Mouse (Mus musculus) heart, postnatal 0 days (tissue): Measurements from ENCODE around the gene Adra1b. TPM values are rescaled to one million over a fixed set of nuclear protein-coding genes. Genes with fewer than 3 reads are reported as not detected.

Experiments
- ATAC-seq: fragments of 200-750 bp; cut with Nextera tagmentation; 2 replicates; pipeline ENCODE4 v1.8.0; 2017; ENCODE audit warnings: low read depth, moderate number of reproducible peaks, moderate library complexity; ENCODE audit not compliant: insufficient read depth
- DNase-seq: peaks from one replicate; pipeline ENCODE4 v3.0.0-alpha.2; 2016; ENCODE audit warnings: low spot score
- H3K27ac ChIP-seq: fragments of 300-500 bp; sonication (generic); 2 replicates; pipeline ENCODE4 v1.5.1; 2014; ENCODE audit warnings: low read depth, mild to moderate bottlenecking
- H3K27me3 ChIP-seq: fragments of 300-500 bp; sonication (generic); 2 replicates; pipeline ENCODE4 v1.6.1; 2014; ENCODE audit warnings: low read length, mixed read lengths; ENCODE audit not compliant: control insufficient read depth, insufficient read depth
- H3K36me3 ChIP-seq: fragments of 300-500 bp; sonication (generic); replicated peaks from 2 replicates; pipeline ENCODE4 v1.6.1; 2014; ENCODE audit warnings: low read length, mixed read lengths; ENCODE audit not compliant: control insufficient read depth, insufficient read depth
- H3K4me1 ChIP-seq: fragments of 300-500 bp; sonication (generic); 2 replicates; pipeline ENCODE4 v1.6.1; 2014; ENCODE audit warnings: antibody characterized with exemption; ENCODE audit not compliant: control insufficient read depth, insufficient read depth
- H3K4me2 ChIP-seq: fragments of 300-500 bp; sonication (generic); 2 replicates; pipeline ENCODE4 v1.6.1; 2014; ENCODE audit warnings: low read depth, mild to moderate bottlenecking, low read length, moderate library complexity
- H3K4me3 ChIP-seq: fragments of 300-500 bp; sonication (generic); 2 replicates; pipeline ENCODE4 v1.5.1; 2014; ENCODE audit warnings: low read depth, low read length
- H3K9ac ChIP-seq: fragments of 300-500 bp; sonication (generic); replicated peaks from 2 replicates; pipeline ENCODE4 v1.6.1; 2014; ENCODE audit warnings: low read depth, low read length, mixed read lengths
- H3K9me3 ChIP-seq: fragments of 300-500 bp; sonication (generic); replicated peaks from 2 replicates; pipeline ENCODE4 v1.6.1; 2016; ENCODE audit warnings: low read length; ENCODE audit not compliant: control insufficient read depth
- CTCF ChIP-seq: IDR thresholded peaks from 2 replicates; pipeline ENCODE4 v1.5.1; 2016; ENCODE audit warnings: antibody characterized with exemption, control low read depth, low read depth
- EP300 ChIP-seq: IDR thresholded peaks from 2 replicates; pipeline ENCODE4 v1.6.1; 2016; ENCODE audit warnings: antibody characterized with exemption, low read depth
- WGBS: fragments of 180-500 bp; shearing (Covaris S2); extraction: QIAGEN DNeasy Blood & Tissue Kit; methylation state at CpG from one replicate; pipeline ENCODE4 v1.1.7; 2014; 5-methylcytosine and 5-hydroxymethylcytosine counted together
- polyA plus RNA-seq: library from polyadenylated mRNA; unstranded; fragments of >200 nt; fragmentation: Nextera tagmentation; extraction: Ambion mirVana; gene quantifications from 2 replicates; pipeline ENCODE4 v1.2.1, GENCODE M21; 2015
- total RNA-seq: library from RNA; depleted of rRNA; stranded (reverse); fragments of >200 nt; gene quantifications from 2 replicates; pipeline ENCODE4 v1.2.3, GENCODE M21; 2014; ENCODE audit warnings: low replicate concordance

Adra1b gene
- total and polyA plus RNA-seq, 2 experiments from 2014 or later: 24.5 to 56.4 TPM

DNA sequence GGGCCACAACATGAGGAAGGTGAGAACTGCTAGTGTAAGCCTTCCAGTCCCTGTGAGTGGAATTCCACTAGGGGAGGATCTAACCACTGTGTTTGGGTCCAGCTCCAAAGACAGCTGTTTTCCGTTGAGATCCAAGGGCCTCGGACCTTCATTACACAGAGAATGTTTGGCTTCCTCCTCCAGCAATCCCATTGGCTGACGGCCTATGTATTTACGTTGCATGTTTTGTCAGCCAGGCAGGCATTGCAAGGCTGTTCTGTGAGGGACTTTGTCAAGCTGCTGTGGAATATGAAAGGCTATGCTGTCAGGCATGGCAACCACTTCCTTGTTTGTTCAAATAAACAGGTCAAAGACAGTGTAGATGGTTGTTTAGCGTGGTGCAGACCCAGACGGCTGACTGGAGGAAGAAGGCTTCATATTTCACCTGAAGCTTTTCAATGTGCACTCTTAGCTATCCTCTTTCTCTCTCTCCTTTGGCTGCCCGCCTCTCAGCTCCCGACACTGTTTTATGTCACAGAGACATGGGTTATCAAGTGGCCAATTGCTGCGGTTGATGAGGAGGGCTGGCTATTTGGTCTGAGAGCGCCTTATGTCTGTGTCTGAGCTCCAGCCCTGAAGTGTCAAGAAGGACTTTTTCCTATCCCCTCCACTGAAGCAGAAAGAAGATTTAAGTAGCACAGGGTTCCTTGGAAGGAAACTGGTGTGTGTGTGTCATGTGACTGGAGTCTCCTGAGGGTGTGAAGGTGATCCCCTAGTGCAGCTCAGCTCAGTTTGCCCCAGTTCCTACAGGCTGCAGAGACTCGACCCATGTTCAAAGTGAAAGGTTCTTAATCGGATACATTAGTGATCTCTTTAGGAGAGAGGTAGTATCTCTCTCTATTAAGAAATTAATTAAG, 13.8 kb upstream of the Adra1b start:
- H3K4me1 ChIP-seq: peaks cover 12% of the 10 kb centered on the region
- no peak overlapping the region for H3K4me3 ChIP-seq
- DNase-seq (peak; percentile 34), ATAC-seq (peak; percentile 49)
- H3K27ac ChIP-seq: no peak overlapping the region
- 0 out of 2 replicates have a peak, but pooled peaks have one; percentile 13 for TF ChIP-seq CTCF
- no peak for TF ChIP-seq EP300
- 33% methylated on average over 12 of the region's 12 CpGs for WGBS
- H3K4me2 ChIP-seq: 0 out of 2 replicates have a peak overlapping the region, but pooled peaks have one; percentile 0
- H3K27me3 ChIP-seq: no peaks in the 10 kb centered on the region
- H3K9me3 ChIP-seq: no peaks in the 10 kb centered on the region
- H3K9ac ChIP-seq: no peak overlapping the region
- no peaks in the 10 kb centered on the region for H3K36me3 ChIP-seq

DNA sequence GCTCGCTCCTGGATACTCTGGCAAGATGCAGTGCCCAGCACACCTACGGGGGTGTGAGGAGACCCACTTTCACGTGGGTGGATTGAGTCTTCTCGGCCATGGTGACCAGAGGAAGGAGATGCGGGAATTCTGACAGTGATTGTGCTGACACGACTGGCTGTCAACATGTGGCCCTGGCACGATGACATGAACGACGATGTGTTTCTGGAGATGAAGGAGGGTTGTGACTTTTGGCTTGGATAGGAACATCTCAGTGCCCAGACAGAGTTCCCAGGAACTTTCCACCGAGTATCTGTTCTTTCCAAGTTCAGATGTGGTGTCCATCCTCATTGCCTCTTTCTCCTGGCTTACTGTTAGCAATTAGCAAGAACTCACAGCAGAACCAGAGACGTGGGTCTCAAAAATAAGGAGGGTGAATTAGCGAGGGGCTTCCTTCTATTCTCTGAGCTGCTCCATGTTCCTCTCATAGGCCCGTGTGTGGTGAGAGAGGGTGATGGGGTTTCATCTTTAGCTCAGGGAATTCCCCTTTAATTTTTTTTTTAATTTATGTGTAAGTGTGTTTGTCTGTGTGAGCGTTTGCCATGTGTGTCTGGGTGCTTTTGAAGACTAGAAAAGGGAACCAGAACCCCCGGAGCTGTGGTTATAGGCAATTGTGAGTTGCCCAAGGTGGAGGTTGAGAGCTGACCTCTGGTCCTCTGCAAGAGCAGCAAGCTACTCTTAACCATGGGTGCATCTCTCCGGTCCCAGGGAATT, 11.3 kb upstream of the Adra1b start:
- Histone ChIP-seq H3K4me1 (peaks cover 12% of the 10 kb centered on the region), H3K27me3 (no peaks in the 10 kb centered on the region), H3K36me3 (no peaks in the 10 kb centered on the region), H3K4me2 (no peak overlapping the region), H3K4me3 (no peak overlapping the region), H3K9ac (no peak overlapping the region), H3K27ac (no peak overlapping the region), H3K9me3 (no peaks in the 10 kb centered on the region)
- DNase-seq (no peak), ATAC-seq (no peak; the same call in 1 of the 2 replicates)
- no peak for TF ChIP-seq CTCF
- TF ChIP-seq EP300: no peak
- WGBS: 63% methylated on average over 16 of the region's 16 CpGs

DNA sequence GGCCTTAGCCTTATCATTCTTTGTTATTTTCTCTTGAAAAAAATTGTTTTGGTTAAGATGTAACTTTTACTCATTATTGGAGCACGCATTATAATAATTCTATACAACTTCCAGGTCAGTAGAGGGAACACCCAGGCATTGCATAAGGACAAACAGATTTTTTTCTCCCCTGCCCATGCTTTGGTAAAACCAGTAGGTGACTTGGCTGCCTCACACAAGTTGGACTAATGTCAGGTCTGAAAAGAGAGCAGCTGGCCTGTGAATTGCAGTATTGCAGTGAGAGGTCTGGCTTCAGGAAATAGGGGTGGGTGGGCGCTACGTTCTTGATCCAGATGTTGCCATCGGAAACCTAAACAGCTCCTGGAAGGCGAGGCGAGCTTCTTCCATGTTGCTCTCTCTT, 10.6 kb upstream of the Adra1b start:
- 68% methylated on average over 6 of the region's 6 CpGs for WGBS
- Histone ChIP-seq H3K9ac (no peak overlapping the region), H3K27me3 (no peaks in the 10 kb centered on the region)

DNA sequence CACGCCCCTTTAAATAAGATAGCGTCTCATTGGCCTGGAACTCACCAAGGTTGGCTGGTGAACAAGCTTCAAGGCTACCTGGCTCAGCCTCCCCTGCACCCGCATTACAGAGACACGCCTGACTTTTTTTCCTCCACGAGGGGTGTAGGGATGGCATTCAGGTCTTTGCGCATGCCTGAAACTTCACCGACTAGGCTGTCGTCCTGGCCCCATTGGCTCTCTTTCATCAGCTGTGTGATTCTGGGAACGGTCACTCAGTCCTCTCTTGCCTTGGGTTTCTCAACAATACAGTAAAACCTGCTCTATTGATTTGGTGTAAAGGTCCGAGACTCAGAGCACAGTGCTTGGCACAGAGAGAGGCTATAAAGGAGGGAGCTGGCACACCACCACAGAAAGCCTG, 2.3 kb upstream of the Adra1b start:
- Histone ChIP-seq H3K9ac (no peak overlapping the region), H3K4me1 (no peaks in the 10 kb centered on the region), H3K36me3 (no peaks in the 10 kb centered on the region), H3K27ac (no peak overlapping the region), H3K4me3 (no peak overlapping the region), H3K27me3 (no peaks in the 10 kb centered on the region), H3K9me3 (no peaks in the 10 kb centered on the region), H3K4me2 (no peak overlapping the region)
- no peak for TF ChIP-seq CTCF
- TF ChIP-seq EP300: no peak
- WGBS: 73% methylated on average over 10 of the region's 10 CpGs
- DNase-seq: no peak
- ATAC-seq: no peak

More for the DNA sequence above, 10.6 kb upstream of the Adra1b start:
- no peak overlapping the region for H3K4me2 ChIP-seq
- TF ChIP-seq EP300 (no peak), CTCF (no peak)
- no peaks in the 10 kb centered on the region for H3K9me3 ChIP-seq
- H3K4me1 ChIP-seq: peaks cover 12% of the 10 kb centered on the region
- DNase-seq: no peak
- no peak for ATAC-seq
- no peak overlapping the region for H3K4me3 ChIP-seq
- no peak overlapping the region for H3K27ac ChIP-seq
- H3K36me3 ChIP-seq: no peaks in the 10 kb centered on the region

DNA sequence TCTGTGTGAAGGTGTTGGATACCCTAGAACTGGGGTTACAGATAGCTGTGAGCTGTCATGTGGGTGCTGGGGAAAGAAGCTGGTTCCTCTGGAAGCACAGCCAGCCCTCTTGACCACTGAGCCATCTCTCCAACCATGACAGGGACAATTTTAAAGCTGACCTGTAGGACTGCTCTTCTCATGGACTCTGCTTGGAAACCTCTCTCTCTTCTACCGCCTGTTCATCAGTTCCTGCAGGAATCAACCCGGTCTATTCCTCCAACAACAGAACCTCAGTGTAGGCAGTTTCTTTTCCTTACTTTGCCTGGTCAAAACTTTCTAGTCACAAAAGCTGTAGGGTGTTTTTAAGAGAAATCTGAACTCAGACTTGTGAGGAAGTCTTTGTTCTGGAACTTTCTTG, 1.3 kb downstream of the Adra1b start:
- DNase-seq (no peak), ATAC-seq (no peak)
- no peaks in the 10 kb centered on the region for H3K27me3 ChIP-seq
- TF ChIP-seq EP300 (no peak), CTCF (no peak)
- H3K27ac ChIP-seq: no peak overlapping the region
- H3K4me3 ChIP-seq: no peak overlapping the region
- 85% methylated on average over 2 of the region's 2 CpGs for WGBS
- no peak overlapping the region for H3K9ac ChIP-seq
- H3K4me2 ChIP-seq: no peak overlapping the region
- no peaks in the 10 kb centered on the region for H3K36me3 ChIP-seq
- no peaks in the 10 kb centered on the region for H3K9me3 ChIP-seq
- H3K4me1 ChIP-seq: no peaks in the 10 kb centered on the region
